Mouse (Mus musculus) MEL (cell line): ENCODE results near the gene Lsamp. TPM values are rescaled to one million over a fixed set of nuclear protein-coding genes. Genes with fewer than 3 reads are reported as not detected.

Source experiments
- DNase-seq: peaks from one replicate; pipeline ENCODE4 v3.0.0; 2011; ENCODE audit warnings: low read depth, low spot score
- H3K27ac ChIP-seq: 2 replicates; pipeline ENCODE4 v1.5.1; 2012; ENCODE audit warnings: low read depth, mild to moderate bottlenecking, control low read depth, low read length, moderate library complexity; ENCODE audit not compliant: control insufficient read depth
- H3K27me3 ChIP-seq, 2 experiments: fragments of 150-350 bp in 1 of 2; sonication (generic) in 1 of 2; 2 replicates each; pipeline ENCODE4 v1.6.1; 2012; ENCODE audit warnings: low read length in 2 of 2, mild to moderate bottlenecking in 2 of 2, improper control_type of control experiment in 1 of 2, moderate library complexity in 1 of 2; ENCODE audit not compliant: insufficient read depth in 2 of 2, control insufficient read depth in 1 of 2
- H3K36me3 ChIP-seq, 2 experiments: 2 replicates each; pipeline ENCODE4 v1.6.1; 2012 to 2014; ENCODE audit warnings: low read length in 2 of 2, improper control_type of control experiment in 1 of 2, inconsistent platforms in 1 of 2, mild to moderate bottlenecking in 1 of 2; ENCODE audit not compliant: insufficient read depth in 2 of 2, control insufficient read depth in 1 of 2
- H3K4me1 ChIP-seq, 2 experiments: fragments of 150-350 bp in 1 of 2; sonication (generic) in 1 of 2; 2 replicates each; pipeline ENCODE4 v1.6.1; 2012; ENCODE audit warnings: low read length in 2 of 2, improper control_type of control experiment in 1 of 2, mild to moderate bottlenecking in 1 of 2; ENCODE audit not compliant: insufficient read depth in 2 of 2, control insufficient read depth in 1 of 2
- H3K4me3 ChIP-seq, 2 experiments: fragments of 150-350 bp in 1 of 2; sonication (generic) in 1 of 2; 2 replicates each; pipeline ENCODE4 v1.5.1; 2012; ENCODE audit warnings: low read depth in 2 of 2, low read length in 2 of 2, mild to moderate bottlenecking in 2 of 2, moderate library complexity in 2 of 2, control low read depth in 1 of 2, improper control_type of control experiment in 1 of 2; ENCODE audit not compliant: control insufficient read depth in 1 of 2, insufficient read depth in 1 of 2
- H3K79me2 ChIP-seq: 2 replicates; pipeline ENCODE4 v1.6.1; 2012; ENCODE audit warnings: mild to moderate bottlenecking, low read length, moderate library complexity; ENCODE audit not compliant: control insufficient read depth, poor library complexity, insufficient read depth
- H3K9ac ChIP-seq: 2 replicates; pipeline ENCODE4 v1.6.1; 2012; ENCODE audit warnings: low read depth, mild to moderate bottlenecking, control low read depth, low read length, moderate library complexity; ENCODE audit not compliant: control insufficient read depth, poor library complexity, severe bottlenecking
- H3K9me3 ChIP-seq: fragments of 150-350 bp; sonication (generic); replicated peaks from 2 replicates; pipeline ENCODE4 v1.6.1; 2012; ENCODE audit warnings: mild to moderate bottlenecking, low read length, improper control_type of control experiment, moderate library complexity; ENCODE audit not compliant: insufficient read depth
- BHLHE40 ChIP-seq: IDR thresholded peaks from 2 replicates; pipeline ENCODE4 v1.6.1; 2012; ENCODE audit warnings: low read depth, mild to moderate bottlenecking, inconsistent platforms, low read length, improper control_type of control experiment, borderline replicate concordance
- CHD1 ChIP-seq: IDR thresholded peaks from 2 replicates; pipeline ENCODE4 v1.6.1; 2012; ENCODE audit warnings: low read depth, mild to moderate bottlenecking, inconsistent platforms, low read length, improper control_type of control experiment
- CTCF ChIP-seq, 3 experiments: IDR thresholded peaks in 2 of 3; conservative IDR thresholded peaks in 1 of 3; 2 replicates each; pipeline ENCODE4 v1.5.1; 2011 to 2012; ENCODE audit warnings: low read length in 3 of 3, low read depth in 2 of 3, mild to moderate bottlenecking in 2 of 3, improper control_type of control experiment in 1 of 3, inconsistent platforms in 1 of 3, mixed read lengths in 1 of 3, moderate library complexity in 1 of 3; ENCODE audit not compliant: control insufficient read depth in 1 of 3, insufficient read depth in 1 of 3, poor library complexity in 1 of 3, severe bottlenecking in 1 of 3
- E2F4 ChIP-seq: IDR thresholded peaks from 2 replicates; pipeline ENCODE4 v1.6.1; 2011; ENCODE audit warnings: low read depth, low read length, improper control_type of control experiment, borderline replicate concordance
- ELF1 ChIP-seq: IDR thresholded peaks from 2 replicates; pipeline ENCODE4 v1.6.1; 2014; ENCODE audit warnings: low read depth, mild to moderate bottlenecking, inconsistent platforms, low read length, improper control_type of control experiment, moderate library complexity
- EP300 ChIP-seq, 2 experiments: IDR thresholded peaks; 2 replicates each; pipeline ENCODE4 v1.6.1; 2011; ENCODE audit warnings: improper control_type of control experiment in 2 of 2, low read length in 2 of 2, low read depth in 1 of 2, mild to moderate bottlenecking in 1 of 2
- GATA1 ChIP-seq: IDR thresholded peaks from 2 replicates; pipeline ENCODE4 v1.6.1; 2011; ENCODE audit warnings: low read depth, low read length, improper control_type of control experiment
- MAFK ChIP-seq: IDR thresholded peaks from 2 replicates; pipeline ENCODE4 v1.6.1; 2011; ENCODE audit warnings: low read depth, mild to moderate bottlenecking, low read length, improper control_type of control experiment, borderline replicate concordance
- MAX ChIP-seq: IDR thresholded peaks from 2 replicates; pipeline ENCODE4 v1.6.1; 2011; ENCODE audit warnings: low read length, improper control_type of control experiment
- MAZ ChIP-seq: IDR thresholded peaks from 2 replicates; pipeline ENCODE4 v1.6.1; 2012; ENCODE audit warnings: low read depth, mild to moderate bottlenecking, inconsistent platforms, low read length, improper control_type of control experiment
- MXI1 ChIP-seq: IDR thresholded peaks from 2 replicates; pipeline ENCODE4 v1.6.1; 2011; ENCODE audit warnings: mild to moderate bottlenecking, low read depth, low read length, improper control_type of control experiment
- NELFE ChIP-seq: IDR thresholded peaks from 2 replicates; pipeline ENCODE4 v1.6.1; 2011; ENCODE audit warnings: low read depth, low read length, improper control_type of control experiment
- NRF1 ChIP-seq: IDR thresholded peaks from 2 replicates; pipeline ENCODE4 v1.6.1; 2014; ENCODE audit warnings: low read depth, mild to moderate bottlenecking, inconsistent platforms, low read length, improper control_type of control experiment, moderate library complexity; ENCODE audit not compliant: poor library complexity, insufficient read depth, severe bottlenecking
- POLR2A ChIP-seq, 2 experiments: IDR thresholded peaks; 2 replicates each; pipeline ENCODE4 v1.6.1; 2011 to 2012; ENCODE audit warnings: low read length in 2 of 2, mild to moderate bottlenecking in 2 of 2, control low read depth in 1 of 2, improper control_type of control experiment in 1 of 2, low read depth in 1 of 2, moderate library complexity in 1 of 2; ENCODE audit not compliant: control insufficient read depth in 1 of 2, insufficient read depth in 1 of 2, poor library complexity in 1 of 2
- POLR2AphosphoS2 ChIP-seq: IDR thresholded peaks from 2 replicates; pipeline ENCODE4 v1.6.1; 2011; ENCODE audit warnings: low read length, improper control_type of control experiment
- SIN3A ChIP-seq: IDR thresholded peaks from 2 replicates; pipeline ENCODE4 v1.6.1; 2012; ENCODE audit warnings: low read length, improper control_type of control experiment, inconsistent platforms
- SMC3 ChIP-seq: IDR thresholded peaks from 2 replicates; pipeline ENCODE4 v1.6.1; 2011; ENCODE audit warnings: low read depth, low read length, improper control_type of control experiment
- TBP ChIP-seq: IDR thresholded peaks from 2 replicates; pipeline ENCODE4 v1.8.0; 2011; ENCODE audit warnings: low read depth, low read length, improper control_type of control experiment
- TCF12 ChIP-seq: IDR thresholded peaks from 2 replicates; pipeline ENCODE4 v1.6.1; 2014; ENCODE audit warnings: low read depth, mild to moderate bottlenecking, inconsistent platforms, low read length, improper control_type of control experiment, moderate library complexity
- UBTF ChIP-seq: IDR thresholded peaks from 2 replicates; pipeline ENCODE4 v1.6.1; 2012; ENCODE audit warnings: low read depth, mild to moderate bottlenecking, inconsistent platforms, low read length, improper control_type of control experiment, moderate library complexity, borderline replicate concordance; ENCODE audit not compliant: insufficient read depth
- USF1 ChIP-seq: IDR thresholded peaks from 2 replicates; pipeline ENCODE4 v1.6.1; 2014; ENCODE audit warnings: low read depth, mild to moderate bottlenecking, inconsistent platforms, low read length, improper control_type of control experiment, moderate library complexity
- USF2 ChIP-seq, 2 experiments: IDR thresholded peaks; 2 replicates each; pipeline ENCODE4 v1.6.1; 2011 to 2012; ENCODE audit warnings: improper control_type of control experiment in 2 of 2, low read length in 2 of 2, borderline replicate concordance in 1 of 2, inconsistent platforms in 1 of 2, low read depth in 1 of 2, mild to moderate bottlenecking in 1 of 2; ENCODE audit not compliant: insufficient read depth in 1 of 2
- ZC3H11A ChIP-seq: IDR thresholded peaks from 2 replicates; pipeline ENCODE4 v1.6.1; 2012; ENCODE audit warnings: low read depth, mild to moderate bottlenecking, inconsistent platforms, low read length, improper control_type of control experiment
- ZKSCAN1 ChIP-seq: IDR thresholded peaks from 2 replicates; pipeline ENCODE4 v1.6.1; 2012; ENCODE audit warnings: low read depth, mild to moderate bottlenecking, inconsistent platforms, low read length, improper control_type of control experiment, moderate library complexity
- ZMIZ1 ChIP-seq: IDR thresholded peaks from 2 replicates; pipeline ENCODE4 v1.6.1; 2012; ENCODE audit warnings: low read depth, mild to moderate bottlenecking, inconsistent platforms, low read length, improper control_type of control experiment, moderate library complexity
- ZNF384 ChIP-seq: IDR thresholded peaks from 2 replicates; pipeline ENCODE4 v1.6.1; 2012; ENCODE audit warnings: low read depth, mild to moderate bottlenecking, inconsistent platforms, low read length, improper control_type of control experiment
- polyA plus RNA-seq, 2 experiments: library from polyadenylated mRNA; stranded (reverse) in 1 of 2; unstranded in 1 of 2; fragments of >175 nt in 1 of 2; fragments of >200 nt in 1 of 2; gene quantifications; 2 replicates each; pipeline versions ENCODE4 v1.2.1 to v1.2.4; 2012; ENCODE audit warnings: low replicate concordance in 2 of 2, low read depth in 1 of 2; ENCODE audit not compliant: insufficient read length in 2 of 2, insufficient read depth in 1 of 2, missing spikeins in 1 of 2
- total RNA-seq: library from RNA; depleted of rRNA; stranded (reverse); fragments of 300-350 nt; gene quantifications from 2 replicates; pipeline ENCODE4 v1.2.3, GENCODE M21; 2012

Gene Lsamp
- total and polyA plus RNA-seq, 3 experiments: 0.42 TPM; not detected in 2

GRCm38 (mm10) chr16:42178866-42179265, 2194.7 kb downstream of the Lsamp start:
- H3K27me3 ChIP-seq: no peaks in the 10 kb centered on the region
- H3K9me3 ChIP-seq: no peaks in the 10 kb centered on the region
- no peak for DNase-seq
- no peaks in the 10 kb centered on the region for H3K4me1 ChIP-seq
- H3K9ac ChIP-seq: no peak overlapping the region
- TF ChIP-seq MAX (no peak), SIN3A (no peak), CTCF (IDR thresholded peaks at IDR 0.05 in 2 of 3, conservative IDR thresholded peaks at IDR 0.05 in 1 of 3; ENCODE audit: control insufficient read depth in 1 of 3, insufficient read depth in 1 of 3, low read depth in 2 of 3, low read length in 3 of 3, poor library complexity in 1 of 3, severe bottlenecking in 1 of 3) (no peak), ZKSCAN1 (no peak), UBTF (no peak), BHLHE40 (no peak), ZMIZ1 (no peak), NRF1 (no peak), TCF12 (no peak), NELFE (no peak), USF1 (no peak), MXI1 (no peak), CHD1 (no peak)
- H3K4me3 ChIP-seq: no peak overlapping the region
- no peak overlapping the region for H3K27ac ChIP-seq
- H3K79me2 ChIP-seq: no peaks in the 10 kb centered on the region
- H3K36me3 ChIP-seq: no peaks in the 10 kb centered on the region

DNA sequence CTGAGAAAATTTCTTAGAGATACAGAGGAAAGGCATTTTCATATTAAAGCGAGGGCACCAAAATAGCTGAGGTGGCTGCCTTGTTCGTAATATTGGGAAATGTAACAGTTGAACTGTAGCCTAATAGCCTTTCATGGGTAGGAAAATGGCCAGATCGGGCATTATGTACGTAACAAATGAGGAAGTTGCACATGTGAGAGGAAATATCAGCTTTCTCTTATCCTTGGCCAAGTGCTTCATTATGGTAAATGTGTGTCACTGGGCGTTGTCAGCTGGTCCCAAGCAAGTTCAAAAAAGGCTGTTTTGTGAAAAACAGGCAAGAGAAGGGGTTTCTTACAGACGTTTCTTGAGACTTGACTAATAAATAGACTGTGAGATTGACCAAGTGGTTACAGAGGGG, 2195.9 kb downstream of the Lsamp start:
- Histone ChIP-seq H3K27me3 (no peaks in the 10 kb centered on the region), H3K4me1 (no peaks in the 10 kb centered on the region), H3K36me3 (no peaks in the 10 kb centered on the region), H3K79me2 (no peaks in the 10 kb centered on the region), H3K9ac (no peak overlapping the region), H3K9me3 (no peaks in the 10 kb centered on the region), H3K27ac (no peak overlapping the region), H3K4me3 (no peak overlapping the region)
- TF ChIP-seq TBP (no peak), CTCF (IDR thresholded peaks at IDR 0.05 in 2 of 3, conservative IDR thresholded peaks at IDR 0.05 in 1 of 3; ENCODE audit: control insufficient read depth in 1 of 3, insufficient read depth in 1 of 3, low read depth in 2 of 3, low read length in 3 of 3, poor library complexity in 1 of 3, severe bottlenecking in 1 of 3) (no peak), MAFK (no peak), NELFE (no peak), ELF1 (no peak), ZC3H11A (no peak), POLR2AphosphoS2 (no peak), GATA1 (no peak), MXI1 (no peak), SMC3 (no peak), E2F4 (no peak), BHLHE40 (no peak), CHD1 (no peak), USF1 (no peak), MAZ (no peak), ZNF384 (no peak), USF2 (IDR thresholded peaks at IDR 0.05; ENCODE audit: borderline replicate concordance in 1 of 2, insufficient read depth in 1 of 2, low read depth in 1 of 2, low read length in 2 of 2) (no peak), POLR2A (IDR thresholded peaks at IDR 0.05; ENCODE audit: control insufficient read depth in 1 of 2, insufficient read depth in 1 of 2, low read depth in 1 of 2, low read length in 2 of 2, poor library complexity in 1 of 2) (no peak), EP300 (IDR thresholded peaks at IDR 0.05; ENCODE audit: low read depth in 1 of 2, low read length in 2 of 2) (no peak), TCF12 (no peak)
- DNase-seq: peak; percentile 7
